Mouse (Mus musculus) MEL (cell line): ENCODE measurements around the gene Muc13. TPM values are rescaled to one million over a fixed set of nuclear protein-coding genes. Genes with fewer than 3 reads are reported as not detected.

Experiments used
- DNase-seq: peaks from one replicate; pipeline ENCODE4 v3.0.0; 2011; ENCODE audit warnings: low read depth, low spot score
- H3K27ac ChIP-seq: 2 replicates; pipeline ENCODE4 v1.5.1; 2012; ENCODE audit warnings: low read depth, mild to moderate bottlenecking, control low read depth, low read length, moderate library complexity; ENCODE audit not compliant: control insufficient read depth
- H3K27me3 ChIP-seq, 2 experiments: fragments of 150-350 bp in 1 of 2; sonication (generic) in 1 of 2; 2 replicates each; pipeline ENCODE4 v1.6.1; 2012; ENCODE audit warnings: low read length in 2 of 2, mild to moderate bottlenecking in 2 of 2, improper control_type of control experiment in 1 of 2, moderate library complexity in 1 of 2; ENCODE audit not compliant: insufficient read depth in 2 of 2, control insufficient read depth in 1 of 2
- H3K36me3 ChIP-seq, 2 experiments: 2 replicates each; pipeline ENCODE4 v1.6.1; 2012 to 2014; ENCODE audit warnings: low read length in 2 of 2, improper control_type of control experiment in 1 of 2, inconsistent platforms in 1 of 2, mild to moderate bottlenecking in 1 of 2; ENCODE audit not compliant: insufficient read depth in 2 of 2, control insufficient read depth in 1 of 2
- H3K4me1 ChIP-seq, 2 experiments: fragments of 150-350 bp in 1 of 2; sonication (generic) in 1 of 2; 2 replicates each; pipeline ENCODE4 v1.6.1; 2012; ENCODE audit warnings: low read length in 2 of 2, improper control_type of control experiment in 1 of 2, mild to moderate bottlenecking in 1 of 2; ENCODE audit not compliant: insufficient read depth in 2 of 2, control insufficient read depth in 1 of 2
- H3K4me3 ChIP-seq, 2 experiments: fragments of 150-350 bp in 1 of 2; sonication (generic) in 1 of 2; 2 replicates each; pipeline ENCODE4 v1.5.1; 2012; ENCODE audit warnings: low read depth in 2 of 2, low read length in 2 of 2, mild to moderate bottlenecking in 2 of 2, moderate library complexity in 2 of 2, control low read depth in 1 of 2, improper control_type of control experiment in 1 of 2; ENCODE audit not compliant: control insufficient read depth in 1 of 2, insufficient read depth in 1 of 2
- H3K79me2 ChIP-seq: 2 replicates; pipeline ENCODE4 v1.6.1; 2012; ENCODE audit warnings: mild to moderate bottlenecking, low read length, moderate library complexity; ENCODE audit not compliant: control insufficient read depth, poor library complexity, insufficient read depth
- H3K9ac ChIP-seq: 2 replicates; pipeline ENCODE4 v1.6.1; 2012; ENCODE audit warnings: low read depth, mild to moderate bottlenecking, control low read depth, low read length, moderate library complexity; ENCODE audit not compliant: control insufficient read depth, poor library complexity, severe bottlenecking
- H3K9me3 ChIP-seq: fragments of 150-350 bp; sonication (generic); replicated peaks from 2 replicates; pipeline ENCODE4 v1.6.1; 2012; ENCODE audit warnings: mild to moderate bottlenecking, low read length, improper control_type of control experiment, moderate library complexity; ENCODE audit not compliant: insufficient read depth
- BHLHE40 ChIP-seq: IDR thresholded peaks from 2 replicates; pipeline ENCODE4 v1.6.1; 2012; ENCODE audit warnings: low read depth, mild to moderate bottlenecking, inconsistent platforms, low read length, improper control_type of control experiment, borderline replicate concordance
- CHD1 ChIP-seq: IDR thresholded peaks from 2 replicates; pipeline ENCODE4 v1.6.1; 2012; ENCODE audit warnings: low read depth, mild to moderate bottlenecking, inconsistent platforms, low read length, improper control_type of control experiment
- ELF1 ChIP-seq: IDR thresholded peaks from 2 replicates; pipeline ENCODE4 v1.6.1; 2014; ENCODE audit warnings: low read depth, mild to moderate bottlenecking, inconsistent platforms, low read length, improper control_type of control experiment, moderate library complexity
- EP300 ChIP-seq, 2 experiments: IDR thresholded peaks; 2 replicates each; pipeline ENCODE4 v1.6.1; 2011; ENCODE audit warnings: improper control_type of control experiment in 2 of 2, low read length in 2 of 2, low read depth in 1 of 2, mild to moderate bottlenecking in 1 of 2
- GABPA ChIP-seq: IDR thresholded peaks from 2 replicates; pipeline ENCODE4 v1.6.1; 2012; ENCODE audit warnings: low read depth, mild to moderate bottlenecking, inconsistent platforms, low read length, improper control_type of control experiment, moderate library complexity
- GATA1 ChIP-seq: IDR thresholded peaks from 2 replicates; pipeline ENCODE4 v1.6.1; 2011; ENCODE audit warnings: low read depth, low read length, improper control_type of control experiment
- JUND ChIP-seq: IDR thresholded peaks from 2 replicates; pipeline ENCODE4 v1.6.1; 2011; ENCODE audit warnings: low read depth, mild to moderate bottlenecking, improper control_type of control experiment, low read length
- KAT2A ChIP-seq: conservative IDR thresholded peaks from 2 replicates; pipeline ENCODE4 v1.6.1; 2012; ENCODE audit warnings: low read depth, low read length, improper control_type of control experiment, inconsistent platforms
- MAZ ChIP-seq: IDR thresholded peaks from 2 replicates; pipeline ENCODE4 v1.6.1; 2012; ENCODE audit warnings: low read depth, mild to moderate bottlenecking, inconsistent platforms, low read length, improper control_type of control experiment
- MYB ChIP-seq: IDR thresholded peaks from 2 replicates; pipeline ENCODE4 v1.6.1; 2011; ENCODE audit warnings: mild to moderate bottlenecking, low read depth, low read length, improper control_type of control experiment
- MYC ChIP-seq: IDR thresholded peaks from 2 replicates; pipeline ENCODE4 v1.6.1; 2011; ENCODE audit warnings: low read depth, mild to moderate bottlenecking, low read length, improper control_type of control experiment, moderate library complexity
- NRF1 ChIP-seq: IDR thresholded peaks from 2 replicates; pipeline ENCODE4 v1.6.1; 2014; ENCODE audit warnings: low read depth, mild to moderate bottlenecking, inconsistent platforms, low read length, improper control_type of control experiment, moderate library complexity; ENCODE audit not compliant: poor library complexity, insufficient read depth, severe bottlenecking
- POLR2AphosphoS2 ChIP-seq: IDR thresholded peaks from 2 replicates; pipeline ENCODE4 v1.6.1; 2011; ENCODE audit warnings: low read length, improper control_type of control experiment
- RCOR1 ChIP-seq: IDR thresholded peaks from 2 replicates; pipeline ENCODE4 v1.6.1; 2012; ENCODE audit warnings: low read depth, mild to moderate bottlenecking, inconsistent platforms, low read length, improper control_type of control experiment
- SMC3 ChIP-seq: IDR thresholded peaks from 2 replicates; pipeline ENCODE4 v1.6.1; 2011; ENCODE audit warnings: low read depth, low read length, improper control_type of control experiment
- TBP ChIP-seq: IDR thresholded peaks from 2 replicates; pipeline ENCODE4 v1.8.0; 2011; ENCODE audit warnings: low read depth, low read length, improper control_type of control experiment
- UBTF ChIP-seq: IDR thresholded peaks from 2 replicates; pipeline ENCODE4 v1.6.1; 2012; ENCODE audit warnings: low read depth, mild to moderate bottlenecking, inconsistent platforms, low read length, improper control_type of control experiment, moderate library complexity, borderline replicate concordance; ENCODE audit not compliant: insufficient read depth
- USF1 ChIP-seq: IDR thresholded peaks from 2 replicates; pipeline ENCODE4 v1.6.1; 2014; ENCODE audit warnings: low read depth, mild to moderate bottlenecking, inconsistent platforms, low read length, improper control_type of control experiment, moderate library complexity
- ZC3H11A ChIP-seq: IDR thresholded peaks from 2 replicates; pipeline ENCODE4 v1.6.1; 2012; ENCODE audit warnings: low read depth, mild to moderate bottlenecking, inconsistent platforms, low read length, improper control_type of control experiment
- polyA plus RNA-seq, 2 experiments: library from polyadenylated mRNA; stranded (reverse) in 1 of 2; unstranded in 1 of 2; fragments of >175 nt in 1 of 2; fragments of >200 nt in 1 of 2; gene quantifications; 2 replicates each; pipeline versions ENCODE4 v1.2.1 to v1.2.4; 2012; ENCODE audit warnings: low replicate concordance in 2 of 2, low read depth in 1 of 2; ENCODE audit not compliant: insufficient read length in 2 of 2, insufficient read depth in 1 of 2, missing spikeins in 1 of 2
- total RNA-seq: library from RNA; depleted of rRNA; stranded (reverse); fragments of 300-350 nt; gene quantifications from 2 replicates; pipeline ENCODE4 v1.2.3, GENCODE M21; 2012

Gene Muc13
- total and polyA plus RNA-seq, 3 experiments = 59.5 to 129 TPM; not detected in 1

DNA sequence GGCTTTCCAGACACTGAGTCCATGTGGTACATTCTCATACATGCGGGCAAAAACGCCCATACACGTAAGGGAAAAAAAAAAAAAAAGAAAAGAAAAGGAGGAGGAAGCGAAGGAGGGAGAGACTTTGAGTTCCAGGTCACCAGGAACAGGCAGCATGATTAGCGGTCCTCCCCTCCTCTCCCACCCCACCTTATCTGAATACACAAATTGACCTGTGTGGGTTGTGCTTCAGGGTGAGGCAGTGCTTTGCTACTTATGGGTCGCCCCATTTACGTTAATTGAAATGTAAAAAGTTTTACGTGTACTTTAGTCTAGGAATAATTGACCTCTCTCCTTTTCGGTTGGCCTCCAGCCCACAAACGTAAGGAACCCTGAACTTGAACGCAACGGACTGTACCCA is 27.5 kb upstream of the Muc13 start:
- TF ChIP-seq MYB (no peak), JUND (no peak), UBTF (no peak), ELF1 (no peak), KAT2A (no peak), EP300 (IDR thresholded peaks at IDR 0.05; ENCODE audit: low read depth in 1 of 2, low read length in 2 of 2) (no peak), ZC3H11A (no peak), TBP (no peak), GATA1 (no peak), MAZ (no peak), RCOR1 (no peak), USF1 (no peak)
- TF ChIP-seq, all 39 proteins: peak for 0
- Histone ChIP-seq H3K27me3 (no peaks in the 10 kb centered on the region), H3K4me1 (peaks cover 22 to 46% of the 10 kb centered on the region in 2 experiments), H3K27ac (no peak overlapping the region), H3K79me2 (no peaks in the 10 kb centered on the region), H3K4me3 (no peak overlapping the region), H3K9me3 (no peaks in the 10 kb centered on the region), H3K9ac (no peak overlapping the region), H3K36me3 (peaks cover 0 to 42% of the 10 kb centered on the region in 2 experiments; a peak in 2 of 4 replicates)
- DNase-seq = no peak

DNA sequence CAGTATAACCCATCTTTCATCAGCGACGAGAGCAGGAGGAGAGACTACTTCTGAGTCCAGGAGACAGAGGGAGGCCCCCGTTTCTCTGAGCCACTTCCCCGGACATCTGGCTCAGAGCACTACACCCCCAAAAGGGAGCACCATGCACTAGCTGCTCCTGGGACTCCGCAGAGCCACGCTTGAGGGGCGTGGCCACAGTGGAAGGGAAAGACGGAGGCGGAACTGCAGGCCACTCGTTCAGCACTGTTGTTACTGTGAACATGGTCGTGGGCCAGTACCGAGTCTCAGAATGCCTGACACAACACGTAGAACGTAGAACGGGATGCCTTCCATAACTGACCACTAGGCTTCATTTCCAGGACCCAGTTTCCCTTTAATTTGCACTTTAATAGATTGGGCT is 27.1 kb upstream of the Muc13 start:
- Histone ChIP-seq H3K27ac (no peak overlapping the region), H3K36me3 (peaks cover 0 to 42% of the 10 kb centered on the region in 2 experiments; a peak in 2 of 4 replicates), H3K4me3 (no peak overlapping the region), H3K9ac (no peak overlapping the region), H3K4me1 (peaks cover 22 to 46% of the 10 kb centered on the region in 2 experiments), H3K9me3 (no peaks in the 10 kb centered on the region)
- no peak for DNase-seq
- no peak for TF ChIP-seq SMC3
- no peak for TF ChIP-seq BHLHE40
- TF ChIP-seq NRF1 = no peak
- TF ChIP-seq MYC = no peak
- no peak for TF ChIP-seq RCOR1
- TF ChIP-seq POLR2AphosphoS2 = no peak
- no peak for TF ChIP-seq GABPA
- no peak for TF ChIP-seq CHD1
- TF ChIP-seq, all 39 proteins: peak for 0
- Histone ChIP-seq H3K27me3 (no peaks in the 10 kb centered on the region), H3K79me2 (no peaks in the 10 kb centered on the region)
